Mouse (Mus musculus) spleen, adult 2 months (tissue): ENCODE measurements around the gene Gabbr2.

Experiments
- CTCF ChIP-seq: fragments of 200-500 bp; IDR thresholded peaks from 2 replicates; pipeline ENCODE4 v1.5.1; 2011; ENCODE audit warnings: mild to moderate bottlenecking, inconsistent platforms; ENCODE audit not compliant: insufficient read depth, insufficient read length, insufficient replicate concordance; ENCODE audit errors: extremely low read depth
- POLR2A ChIP-seq: fragments of 200-500 bp; IDR thresholded peaks from 2 replicates; pipeline ENCODE4 v1.6.1; 2011; ENCODE audit warnings: low read depth, low read length, inconsistent platforms

DNA sequence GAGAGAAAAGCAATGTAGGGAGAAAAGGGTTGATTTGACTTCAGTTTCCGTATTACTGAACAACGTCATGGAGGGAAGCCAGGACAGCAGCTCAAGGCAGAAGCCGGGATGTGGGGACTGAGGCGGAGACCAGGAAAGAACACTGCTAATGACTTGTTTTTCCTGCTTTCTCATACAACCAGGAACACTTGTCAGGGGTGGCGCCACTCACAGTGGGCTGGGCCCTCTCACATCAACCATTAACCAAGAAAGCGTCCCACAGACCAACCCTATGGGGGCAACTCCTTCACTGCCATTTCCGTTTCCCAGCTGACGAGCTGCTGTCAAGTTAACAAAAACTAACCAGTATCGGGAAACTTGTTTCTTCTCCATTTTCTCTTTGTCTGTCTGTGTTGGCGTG lies 18.4 kb downstream of the Gabbr2 start:
- no peak for TF ChIP-seq POLR2A
- TF ChIP-seq CTCF = no peak
